Mouse (Mus musculus) spleen, adult 2 months (tissue): ENCODE data around the gene Gpc6.

Source experiments
- CTCF ChIP-seq: fragments of 200-500 bp; IDR thresholded peaks from 2 replicates; pipeline ENCODE4 v1.5.1; 2011; ENCODE audit warnings: mild to moderate bottlenecking, inconsistent platforms; ENCODE audit not compliant: insufficient read depth, insufficient read length, insufficient replicate concordance; ENCODE audit errors: extremely low read depth
- POLR2A ChIP-seq: fragments of 200-500 bp; IDR thresholded peaks from 2 replicates; pipeline ENCODE4 v1.6.1; 2011; ENCODE audit warnings: low read depth, low read length, inconsistent platforms

DNA sequence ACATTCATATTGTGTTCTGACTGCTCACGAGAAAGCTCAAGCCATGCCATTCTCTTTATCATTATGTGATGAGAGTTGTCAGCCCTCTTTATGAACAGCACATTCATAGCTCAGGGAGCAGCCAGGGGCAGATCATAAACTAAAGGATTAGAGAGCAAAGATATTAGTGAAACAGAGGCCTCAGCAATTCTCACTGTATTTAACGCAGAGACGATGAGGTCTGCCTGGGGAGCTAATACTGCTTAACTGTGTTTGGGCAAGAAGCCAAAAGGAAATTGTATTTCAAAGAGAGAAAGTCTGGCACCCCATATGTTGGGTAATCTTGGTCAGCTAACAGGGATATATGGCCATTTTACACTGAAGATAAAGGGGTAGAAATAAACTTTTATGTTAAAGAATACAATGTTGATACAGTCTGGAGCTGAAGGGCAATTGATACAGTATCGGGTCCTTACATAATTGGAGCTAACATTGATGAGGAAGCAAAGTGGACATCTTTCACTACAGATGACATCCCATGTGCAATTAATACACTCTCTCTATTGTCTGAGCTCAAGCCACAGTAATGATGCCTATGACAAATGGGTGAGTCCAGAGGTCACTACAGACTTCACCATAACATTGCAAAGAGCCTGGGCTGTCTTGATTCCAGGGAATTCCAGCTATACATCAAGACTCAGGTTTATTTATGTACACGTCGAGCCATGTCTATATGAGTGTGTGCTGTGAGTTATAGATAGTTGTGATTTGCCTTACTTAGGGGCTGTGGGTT lies 216.1 kb downstream of the Gpc6 start:
- TF ChIP-seq POLR2A (no peak), CTCF (no peak)
